Mouse (Mus musculus): ENCODE measurements around the gene Wars. TPM values are rescaled to one million over a fixed set of nuclear protein-coding genes. Genes with fewer than 3 reads are reported as not detected.

Gene Wars
- polyA plus RNA-seq, 2 experiments from 2014 or later: 54.6 to 59.1 TPM

- no peak for ATAC-seq
Measured at GRCm38 (mm10) chr12:108906398-108906797, 12.4 kb upstream of the Wars start.

DNA sequence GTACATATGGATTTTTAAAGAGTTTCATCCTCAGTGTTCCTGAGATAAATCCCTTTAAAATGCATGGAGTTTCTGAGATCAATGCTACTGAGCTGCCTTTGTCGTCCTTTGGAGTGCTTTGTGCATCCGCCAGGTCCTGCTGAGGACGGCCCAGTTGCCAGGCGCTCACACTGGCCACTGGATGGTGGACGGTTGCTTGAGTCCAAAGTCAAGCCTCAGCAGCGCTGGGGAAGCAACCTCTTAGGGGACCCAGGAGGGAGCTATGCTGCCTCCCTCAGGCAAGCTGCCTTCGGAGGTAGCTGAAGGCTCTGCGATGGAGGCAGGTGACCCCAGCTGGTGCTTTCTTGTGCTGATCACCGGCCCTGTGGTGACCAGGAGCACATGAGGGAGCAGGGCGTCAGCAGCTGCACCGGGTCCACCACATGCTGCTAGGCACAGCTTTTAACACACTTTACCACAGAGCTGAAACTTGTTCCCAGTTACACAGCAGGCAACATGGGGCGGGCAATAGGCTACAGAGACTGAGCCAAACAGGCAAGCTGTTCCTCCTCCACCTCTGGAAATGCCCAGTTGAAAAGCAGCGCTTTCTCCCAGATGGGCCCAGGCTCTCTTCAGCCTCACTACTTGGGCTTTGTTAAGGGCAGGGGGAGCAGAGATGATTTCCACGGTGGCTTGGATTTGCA lies 11.8 kb upstream of the Wars start:
- ATAC-seq: no peak

- ATAC-seq: no peak
Measured at GRCm38 (mm10) chr12:108904276-108904653, 10.3 kb upstream of the Wars start.

DNA sequence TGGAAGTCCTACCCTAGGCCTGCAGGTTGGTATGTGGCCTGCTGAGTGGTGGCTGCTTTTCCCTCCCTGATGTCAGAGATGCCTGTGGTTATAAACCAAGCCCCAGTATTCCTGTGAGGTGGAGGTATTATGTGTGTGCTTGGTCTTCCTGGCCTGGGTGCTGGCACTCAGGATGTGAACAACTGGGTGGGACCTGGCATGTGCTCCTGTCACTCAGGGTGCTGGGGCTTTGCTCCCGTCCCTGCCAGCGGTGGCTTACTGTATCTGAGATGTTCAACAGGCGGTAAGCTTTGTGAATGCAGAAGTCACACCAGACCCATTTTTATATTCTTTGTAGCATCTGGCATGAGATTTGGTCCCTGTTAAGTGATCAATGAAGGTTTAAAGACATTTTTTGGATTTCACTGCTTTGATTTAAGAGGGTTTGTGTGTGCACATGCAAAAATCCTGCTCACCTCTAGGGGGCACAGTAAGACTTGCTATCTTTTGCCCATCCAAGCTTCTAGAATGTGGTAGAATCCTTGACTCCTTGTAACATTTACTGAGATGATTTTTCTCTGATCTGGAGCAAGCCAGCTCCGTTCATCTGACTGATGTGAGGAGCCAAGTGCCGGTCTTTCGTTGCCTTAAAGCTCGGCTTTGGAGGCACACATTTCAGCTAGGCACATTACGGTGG lies 9.8 kb upstream of the Wars start:
- ATAC-seq: no peak

DNA sequence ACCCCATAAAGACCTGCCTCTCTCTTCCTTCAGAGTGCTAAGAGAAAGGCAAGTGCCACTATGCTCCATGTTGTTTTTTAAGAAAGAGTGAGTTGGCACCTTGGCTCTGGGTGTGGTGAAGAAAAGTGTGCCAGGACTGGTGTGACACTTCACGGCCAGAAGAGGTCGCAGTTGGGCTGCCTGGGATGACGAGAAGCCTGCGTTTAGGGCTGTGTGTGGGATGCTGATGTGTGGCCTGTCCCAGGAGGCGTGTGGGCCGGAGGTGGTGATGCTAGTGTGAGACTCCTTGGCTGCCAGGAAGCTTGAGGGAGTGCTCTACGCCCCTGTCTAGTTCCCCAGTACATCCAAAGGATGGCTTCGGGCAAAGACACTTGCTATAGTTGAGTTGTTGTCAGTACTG lies 9.0 kb upstream of the Wars start:
- peak; percentile 59 for ATAC-seq

- ATAC-seq: no peak
Measured at GRCm38 (mm10) chr12:108901346-108901745, 7.4 kb upstream of the Wars start.

- ATAC-seq: no peak
Measured at GRCm38 (mm10) chr12:108896006-108896405, 2.0 kb upstream of the Wars start.

DNA sequence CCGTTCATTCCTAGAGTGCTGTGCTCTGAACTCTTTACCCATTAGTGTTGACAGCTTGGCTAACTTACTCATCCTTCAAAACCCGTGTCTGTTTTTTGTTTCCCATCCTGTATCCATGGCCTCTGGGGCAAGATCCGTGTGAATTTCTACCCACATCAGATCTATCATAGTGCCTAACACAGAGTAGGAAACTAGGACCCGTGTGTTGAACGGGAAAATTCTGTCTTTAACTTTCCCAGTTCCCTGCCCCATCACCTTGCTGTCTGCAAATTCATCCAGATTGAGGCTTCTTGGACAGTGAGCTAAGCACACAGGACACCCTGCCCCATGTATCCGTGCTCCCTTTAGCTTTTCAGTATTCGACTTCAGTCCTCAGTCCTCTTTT lies 450 bp upstream of the Wars start:
- no peak for ATAC-seq

DNA sequence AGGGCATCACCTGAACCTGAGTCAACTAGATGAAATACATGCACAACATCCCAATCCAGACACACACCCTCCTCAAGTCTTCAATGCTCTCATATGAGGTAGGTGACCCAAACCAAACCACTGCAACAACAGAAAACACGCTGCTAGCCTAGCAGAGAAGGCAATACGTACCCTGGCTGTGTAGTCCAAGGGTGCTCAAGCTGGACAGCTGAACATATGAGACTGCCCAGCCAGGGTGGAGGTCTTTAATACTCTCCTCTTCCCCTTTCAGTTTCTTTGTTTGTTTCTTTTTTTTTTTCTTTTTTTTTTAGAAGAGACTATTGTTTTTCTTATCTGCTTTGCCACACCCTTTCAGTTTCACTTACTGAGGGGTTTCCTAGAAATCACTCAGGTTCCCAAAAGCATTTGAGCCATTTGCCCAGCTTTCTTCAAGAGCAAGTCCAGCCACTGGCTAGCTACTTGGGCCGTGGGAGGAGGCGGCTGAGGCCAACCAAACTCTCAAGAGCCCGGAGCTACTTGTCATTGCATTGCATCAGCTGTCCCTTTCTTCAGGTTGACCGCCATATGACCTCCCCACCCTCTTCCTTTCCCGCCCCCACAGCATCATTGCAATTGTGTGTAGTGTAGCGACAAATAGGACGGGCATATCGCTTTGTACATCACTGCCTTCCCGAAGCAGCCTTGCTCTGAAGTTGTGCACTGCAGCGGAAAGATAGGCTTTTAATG lies 822 bp downstream of the Wars start, which contains the start of gene Wdr25:
Gene Wdr25, plus strand, starts transcription at position 643 of the 726 bp plus-strand sequence.
- ATAC-seq: peak; percentile 40

GRCm38 (mm10) chr12:108888632-108889031 lies 5.3 kb downstream of the Wars start:
- no peak for ATAC-seq

DNA sequence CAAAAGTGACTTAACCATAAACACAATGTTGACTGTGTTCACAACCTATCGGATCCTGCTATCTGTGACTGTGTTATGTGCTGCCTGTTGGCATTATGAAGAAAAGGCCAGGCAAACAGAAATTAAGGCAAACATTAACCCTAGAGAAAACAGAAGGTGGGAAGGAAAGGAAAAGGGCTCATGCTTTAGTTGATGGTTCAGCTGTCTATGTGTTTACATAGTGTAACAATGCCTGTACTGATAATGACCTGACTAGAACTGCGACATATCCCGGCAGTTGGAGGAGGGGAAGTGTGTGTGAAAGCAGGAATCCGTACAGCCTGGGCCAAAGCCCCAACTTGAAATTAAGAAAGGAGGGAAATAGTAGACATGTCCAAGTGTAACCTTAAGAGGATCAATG lies 6.9 kb downstream of the Wars start:
- no peak for ATAC-seq

DNA sequence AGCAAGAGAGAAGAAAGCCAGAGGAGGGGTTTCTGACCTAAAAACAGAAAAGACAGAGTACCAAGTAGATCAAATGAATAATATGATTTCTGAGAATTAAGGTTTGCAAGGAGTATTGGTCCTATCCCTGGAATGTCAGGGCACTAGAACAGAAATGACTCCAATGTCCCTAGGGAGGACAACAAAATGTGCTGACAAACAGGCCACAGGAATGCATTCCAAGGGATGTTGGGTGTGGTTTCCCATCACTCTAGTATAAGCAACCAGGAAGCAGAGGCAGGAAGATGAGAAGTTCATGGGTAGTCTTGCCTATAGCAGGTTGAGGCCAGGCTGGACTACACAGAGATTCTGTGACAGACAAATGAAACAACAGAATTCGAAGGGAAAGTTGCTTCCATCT lies 8.1 kb downstream of the Wars start:
- ATAC-seq: no peak

- no peak for ATAC-seq
Measured at GRCm38 (mm10) chr12:108882776-108883175, 11.2 kb downstream of the Wars start.

DNA sequence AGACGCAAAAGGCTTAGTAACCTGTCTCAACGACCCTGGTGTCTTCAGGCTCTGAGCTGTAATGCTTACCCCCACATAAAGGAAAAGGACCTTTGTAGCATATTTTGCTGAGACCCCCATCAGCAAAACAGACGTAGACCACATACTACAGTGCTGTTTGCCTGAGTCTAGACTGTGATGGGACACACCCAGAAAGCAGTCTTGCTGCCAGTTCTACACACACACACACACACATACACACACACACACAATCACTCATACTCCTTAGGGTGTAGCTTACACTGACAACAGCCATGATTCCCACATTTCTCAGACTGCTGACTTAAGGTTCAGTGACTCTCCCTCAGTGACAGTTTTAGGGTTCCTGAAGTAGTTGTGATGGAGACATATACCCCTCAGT lies 12.8 kb downstream of the Wars start:
- no peak for ATAC-seq

DNA sequence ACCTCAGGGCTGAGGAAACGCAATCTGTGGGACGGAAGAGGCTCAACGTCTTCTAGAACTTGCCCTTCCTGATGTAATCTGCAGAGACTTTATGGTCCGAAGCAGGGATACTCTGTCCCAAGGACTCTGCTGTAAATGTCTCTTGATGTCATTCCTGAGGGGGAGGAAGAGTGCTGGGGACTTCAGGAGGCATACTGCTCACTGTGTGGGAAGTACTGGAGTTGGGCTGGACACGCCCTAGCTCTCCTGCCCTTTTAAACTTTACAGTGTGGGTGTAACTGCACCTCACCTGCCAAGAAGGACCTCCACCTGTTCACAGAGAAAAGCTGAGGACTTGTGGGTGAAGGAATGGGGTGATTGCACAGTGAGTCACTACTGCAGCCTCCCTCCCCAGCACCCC lies 13.4 kb downstream of the Wars start:
- ATAC-seq: no peak

GRCm38 (mm10) chr12:108879138-108879537 lies 14.8 kb downstream of the Wars start:
- no peak for ATAC-seq

- no peak for ATAC-seq
Measured at GRCm38 (mm10) chr12:108873122-108873521, 20.9 kb downstream of the Wars start.

DNA sequence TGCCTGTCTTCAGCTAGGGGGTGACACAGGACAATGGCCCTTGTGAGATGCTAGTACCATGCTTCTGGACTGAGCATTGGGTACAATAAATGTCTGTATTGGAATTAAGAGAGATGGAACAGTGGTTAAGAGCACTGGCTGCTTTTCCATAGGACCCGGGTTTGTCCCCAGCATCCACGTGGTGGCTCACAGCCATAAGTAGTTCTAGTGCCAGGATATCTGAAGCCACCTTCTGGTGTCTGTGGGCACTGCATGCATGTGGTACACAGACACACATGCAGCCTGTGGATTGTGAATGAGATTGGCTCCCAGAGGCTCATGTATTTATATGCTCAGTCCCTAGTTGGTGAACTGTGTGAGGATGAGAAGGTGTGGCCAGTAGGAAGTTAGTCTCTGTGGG lies 24.4 kb downstream of the Wars start:
- ATAC-seq: no peak

DNA sequence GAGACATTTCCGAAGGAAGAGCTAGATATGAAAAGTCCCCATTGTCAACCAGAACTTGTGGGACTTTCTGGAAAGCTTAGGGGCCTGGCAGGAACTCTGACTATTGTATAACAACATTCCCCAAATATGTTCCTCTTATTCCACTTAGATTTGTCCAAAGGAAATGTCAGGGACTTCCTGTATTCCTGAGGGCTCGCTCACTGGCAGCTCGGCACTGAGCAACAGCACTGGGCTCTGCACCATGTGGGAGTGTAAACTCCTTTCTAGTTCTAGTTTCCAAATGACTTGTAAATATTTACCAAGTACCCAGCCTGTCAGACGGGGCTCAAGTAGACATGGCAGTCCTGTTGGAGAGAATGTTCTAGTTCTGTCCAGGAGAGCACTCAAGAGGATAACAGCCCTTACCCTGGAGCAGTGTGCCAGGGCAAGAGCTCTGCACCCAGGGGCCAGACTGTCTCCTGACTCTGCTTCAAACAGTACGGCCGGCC lies 28.9 kb downstream of the Wars start:
- no peak for ATAC-seq

- no peak for ATAC-seq
Measured at GRCm38 (mm10) chr12:108858486-108858885, 35.5 kb downstream of the Wars start.

DNA sequence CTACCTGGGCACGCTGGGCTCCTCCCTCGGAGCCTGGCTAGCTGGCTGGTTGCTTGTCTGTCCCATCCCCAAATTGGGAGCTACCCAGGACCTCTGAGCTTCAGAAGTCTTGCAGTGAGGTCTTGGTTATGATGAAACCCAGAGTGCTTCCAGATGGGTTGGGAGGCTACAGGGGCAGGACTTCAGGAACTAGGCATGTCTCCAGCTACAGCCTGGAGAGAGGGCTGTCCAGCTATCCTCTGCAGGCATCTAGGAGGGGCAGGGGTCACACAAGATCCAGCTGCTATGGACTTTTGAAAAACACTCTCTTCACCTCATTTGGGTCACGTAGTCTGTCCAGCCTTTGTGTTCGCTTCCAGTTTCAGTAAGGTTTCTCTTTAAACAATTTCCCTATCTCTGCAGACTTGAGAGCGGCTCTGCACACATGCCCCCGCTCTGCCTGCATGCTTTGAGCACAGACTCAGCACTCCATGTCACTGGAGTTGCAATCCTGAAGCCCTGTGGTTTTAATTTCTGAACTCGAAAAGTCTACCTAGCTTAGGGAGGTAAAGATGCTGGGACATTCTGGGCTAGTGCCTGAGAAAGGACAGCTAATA lies 36.3 kb downstream of the Wars start:
- ATAC-seq: no peak

GRCm38 (mm10) chr12:108857109-108857508 lies 36.9 kb downstream of the Wars start:
- no peak for ATAC-seq

- ATAC-seq: no peak
Measured at GRCm38 (mm10) chr12:108856186-108856585, 37.8 kb downstream of the Wars start.
